Mouse (Mus musculus) cerebellum, adult 2 months (tissue): ENCODE data around the gene Gstz1.

Experiments
- CTCF ChIP-seq: fragments of 200-500 bp; IDR thresholded peaks from 2 replicates; pipeline ENCODE4 v1.5.1; 2011; ENCODE audit warnings: low read depth, mild to moderate bottlenecking, control low read depth, low read length, moderate library complexity, borderline replicate concordance; ENCODE audit not compliant: insufficient read depth
- POLR2A ChIP-seq: fragments of 200-500 bp; IDR thresholded peaks from 2 replicates; pipeline ENCODE4 v1.6.1; 2011; ENCODE audit warnings: low read length, control low read depth, borderline replicate concordance; ENCODE audit not compliant: insufficient read depth

DNA sequence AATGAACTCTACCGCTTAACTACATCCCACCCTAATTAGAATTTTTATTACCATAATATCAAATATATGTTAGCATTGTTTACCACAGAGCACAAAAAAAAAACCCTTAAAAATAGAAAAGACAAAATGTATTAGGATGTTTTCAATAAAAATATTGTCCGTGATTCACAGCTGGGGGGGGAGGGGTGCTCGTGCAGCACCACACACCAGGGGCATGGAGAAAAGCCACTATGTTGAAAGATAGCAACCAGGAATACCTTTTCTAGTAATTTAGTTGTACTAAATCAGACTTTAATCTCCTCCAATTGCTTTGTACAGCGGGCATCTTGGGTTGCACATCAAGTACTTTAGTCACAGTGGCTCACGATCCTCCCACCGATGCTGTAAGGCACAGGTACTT, 51.8 kb downstream of the Gstz1 start:
- TF ChIP-seq POLR2A (no peak), CTCF (no peak)
